Mouse (Mus musculus): ENCODE results near the gene Surf1. TPM values are rescaled to one million over a fixed set of nuclear protein-coding genes. Genes with fewer than 3 reads are reported as not detected.

Surf1 gene
- total RNA-seq, 2 experiments from 2014 or later, result 90.8 to 97.8 TPM

- intact Hi-C loops (cut with DNase I), result loop anchor here (5.0 kb wide), 2 partner anchors 75 to 105 kb away; partner anchors contain the start of gene Cacfd1
- DNase-seq (ENCODE audit: extremely low spot score in 1 of 2, low spot score in 2 of 2), result peak in 1 of 2 experiments; percentile 56
Measured at GRCm38 (mm10) chr2:26932473-26933303, 16.4 kb upstream of the Surf1 start.

- intact Hi-C loops (cut with DNase I), result loop anchor here (2.0 to 5.0 kb wide), 3 partner anchors 77 to 306 kb away; partner anchors contain the start of gene Cacfd1
- DNase-seq (ENCODE audit: extremely low spot score in 1 of 2, low spot score in 2 of 2), result peak in 1 of 2 experiments; percentile 68
Measured at GRCm38 (mm10) chr2:26930390-26930789, 14.1 kb upstream of the Surf1 start.

- DNase-seq (ENCODE audit: extremely low spot score in 1 of 2, low spot score in 2 of 2), result no peak
- intact Hi-C loops (cut with DNase I), result no loop called here
Measured at GRCm38 (mm10) chr2:26927745-26928476, 11.6 kb upstream of the Surf1 start.

- intact Hi-C loops (cut with DNase I), result loop anchor here (5.0 kb wide), 1 partner anchor 101 kb away; no protein-coding TSS in a partner anchor
- no peak for DNase-seq (ENCODE audit: extremely low spot score in 1 of 2, low spot score in 2 of 2)
Measured at GRCm38 (mm10) chr2:26921784-26922183, 5.5 kb upstream of the Surf1 start.

- intact Hi-C loops (cut with DNase I), result loop anchor here (5.0 kb wide), 1 partner anchor 102 kb away; no protein-coding TSS in a partner anchor
- DNase-seq (ENCODE audit: extremely low spot score in 1 of 2, low spot score in 2 of 2), result no peak
Measured at GRCm38 (mm10) chr2:26920190-26920855, 4.0 kb upstream of the Surf1 start.

GRCm38 (mm10) chr2:26919684-26920083 is 3.4 kb upstream of the Surf1 start:
- DNase-seq (ENCODE audit: extremely low spot score in 1 of 2, low spot score in 2 of 2), result no peak
- intact Hi-C loops (cut with DNase I), result loop anchor here (5.0 kb wide), 1 partner anchor 103 kb away; no protein-coding TSS in a partner anchor

GRCm38 (mm10) chr2:26916738-26917137 is 408 bp upstream of the Surf1 start:
- intact Hi-C loops (cut with DNase I), result no loop called here
- no peak for DNase-seq (ENCODE audit: extremely low spot score in 1 of 2, low spot score in 2 of 2)

- intact Hi-C loops (cut with DNase I), result no loop called here
Measured at GRCm38 (mm10) chr2:26914148-26914941, 2.0 kb downstream of the Surf1 start.

GRCm38 (mm10) chr2:26913416-26914147 is 2.7 kb downstream of the Surf1 start:
- no peak for DNase-seq (ENCODE audit: extremely low spot score in 1 of 2, low spot score in 2 of 2)
- intact Hi-C loops (cut with DNase I), result no loop called here

More at GRCm38 (mm10) chr2:26914148-26914941, 2.0 kb downstream of the Surf1 start:
- no peak for DNase-seq (ENCODE audit: extremely low spot score in 1 of 2, low spot score in 2 of 2)

GRCm38 (mm10) chr2:26912253-26912770 is 4.0 kb downstream of the Surf1 start:
- no peak for DNase-seq (ENCODE audit: extremely low spot score in 1 of 2, low spot score in 2 of 2)
- intact Hi-C loops (cut with DNase I), result no loop called here

- peak in 1 of 2 experiments; percentile 85 for DNase-seq (ENCODE audit: extremely low spot score in 1 of 2, low spot score in 2 of 2)
- intact Hi-C loops (cut with DNase I), result no loop called here
Measured at GRCm38 (mm10) chr2:26910994-26911765, 5.2 kb downstream of the Surf1 start.

- intact Hi-C loops (cut with DNase I), result no loop called here
- peak; percentile 99 to 100 for DNase-seq (ENCODE audit: extremely low spot score in 1 of 2, low spot score in 2 of 2)
Measured at GRCm38 (mm10) chr2:26910124-26910993, 6.0 kb downstream of the Surf1 start, which contains the start of the genes Med22 and Rpl7a. TSS of gene Med22 (minus strand) at chr2:26910677. TSS of gene Rpl7a (plus strand) at chr2:26910764.

- DNase-seq (ENCODE audit: extremely low spot score in 1 of 2, low spot score in 2 of 2), result no peak
- intact Hi-C loops (cut with DNase I), result loop anchor here (10.0 kb wide), 1 partner anchor 465 kb away; the partner anchor contains the start of gene Sec16a
Measured at GRCm38 (mm10) chr2:26909387-26909784, 6.9 kb downstream of the Surf1 start.

- no peak for DNase-seq (ENCODE audit: extremely low spot score in 1 of 2, low spot score in 2 of 2)
- intact Hi-C loops (cut with DNase I), result loop anchor here (10.0 kb wide), 1 partner anchor 464 kb away; the partner anchor contains the start of gene Sec16a
Measured at GRCm38 (mm10) chr2:26908710-26909386, 7.5 kb downstream of the Surf1 start.

- no peak for DNase-seq (ENCODE audit: extremely low spot score in 1 of 2, low spot score in 2 of 2)
Measured at GRCm38 (mm10) chr2:26907109-26907508, 9.2 kb downstream of the Surf1 start.

More at GRCm38 (mm10) chr2:26907109-26907508, 9.2 kb downstream of the Surf1 start:
- intact Hi-C loops (cut with DNase I), result loop anchor here (10.0 kb wide), 1 partner anchor 462 kb away; the partner anchor contains the start of gene Sec16a
